Mouse (Mus musculus) frontal cortex, postnatal 14 days (tissue): ENCODE measurements at regions not wholly inside any gene's neighbourhood (a gene's known extent, or its start where the extent isn't known, plus 50 kb on each side); places are given as distances from the start of the nearest gene placed in this dataset.

Experiments
- DNase-seq, 2 experiments: peaks; one replicate each; pipeline ENCODE4 v3.0.0; 2022; ENCODE audit warnings: low spot score in 2 of 2

- DNase-seq, result no peak
Observed at GRCm38 (mm10) chr5:111506821-111507220, 89.7 kb downstream of the Mn1 start.

GRCm38 (mm10) chr5:111507332-111507731, 90.2 kb downstream of the Mn1 start:
- no peak for DNase-seq

GRCm38 (mm10) chr5:111509014-111509561, 91.9 kb downstream of the Mn1 start:
- no peak for DNase-seq

GRCm38 (mm10) chr5:111509575-111510057, 92.5 kb downstream of the Mn1 start:
- no peak for DNase-seq

GRCm38 (mm10) chr5:111510183-111510878, 93.2 kb downstream of the Mn1 start:
- DNase-seq, result no peak

GRCm38 (mm10) chr5:111510879-111511231, 93.7 kb downstream of the Mn1 start:
- DNase-seq, result no peak

GRCm38 (mm10) chr5:111511982-111512381, 94.8 kb downstream of the Mn1 start:
- DNase-seq, result no peak

- DNase-seq, result no peak
Observed at GRCm38 (mm10) chr5:111513976-111514375, 96.8 kb downstream of the Mn1 start.

GRCm38 (mm10) chr5:111519059-111519458, 101.9 kb downstream of the Mn1 start:
- DNase-seq, result no peak

GRCm38 (mm10) chr5:111519500-111520041, 102.4 kb downstream of the Mn1 start:
- DNase-seq, result no peak

- DNase-seq, result no peak
Observed at GRCm38 (mm10) chr5:111521866-111522265, 104.7 kb downstream of the Mn1 start.

- DNase-seq, result no peak
Observed at GRCm38 (mm10) chr5:111522586-111522985, 105.4 kb downstream of the Mn1 start.

GRCm38 (mm10) chr5:111527741-111528140, 110.6 kb downstream of the Mn1 start:
- no peak for DNase-seq

GRCm38 (mm10) chr5:111529096-111529495, 111.9 kb downstream of the Mn1 start:
- DNase-seq, result no peak

GRCm38 (mm10) chr5:111530628-111531524, 113.7 kb downstream of the Mn1 start:
- DNase-seq, result no peak

- DNase-seq, result no peak
Observed at GRCm38 (mm10) chr5:111532446-111533035, 115.4 kb downstream of the Mn1 start.

- no peak for DNase-seq
Observed at GRCm38 (mm10) chr5:111535978-111536377, 118.8 kb downstream of the Mn1 start.

- no peak for DNase-seq
Observed at GRCm38 (mm10) chr5:111538560-111539450, 121.6 kb downstream of the Mn1 start.

- DNase-seq, result no peak
Observed at GRCm38 (mm10) chr5:111540486-111540885, 123.3 kb downstream of the Mn1 start.

GRCm38 (mm10) chr5:111542077-111542476, 124.9 kb downstream of the Mn1 start:
- DNase-seq, result no peak
